Comparison of ENCODE assay signal across 20 mouse cellular contexts in genomic region chr10:116243373-116243772, GRCm38 (mm10). TPM values are rescaled to one million over a fixed set of nuclear protein-coding genes. Genes with fewer than 3 reads are reported as not detected.
DNase-seq lines count a peak whose midpoint lies in the region; ATAC-seq and TF ChIP-seq lines count a peak whose summit lies in the region.
"Had no signal": no experiment of that assay in that cellular context is flagged by ENCODE, and none has a peak within 500 bp of the region (broad histone marks: within the 10 kb centered on the region; RNA-seq: fewer than 3 reads in every experiment).

No protein-coding gene starts in this region.

- no peak for TF ChIP-seq CTCF in stomach, postnatal 0 days (IDR thresholded peaks at IDR 0.05; ENCODE audit: low read depth)

- peak; percentile 7 for DNase-seq in embryonic facial prominence, embryonic 14.5 days (ENCODE audit: low spot score)
- no peak for DNase-seq in embryonic facial prominence, embryonic 10.5 days (ENCODE audit: low spot score)
- DNase-seq in liver, result no peak
- no peak for DNase-seq in stomach, postnatal 0 days (ENCODE audit: low spot score)
- no peak for DNase-seq in thymus, postnatal 0 days (ENCODE audit: low spot score)
- DNase-seq: adrenal gland, postnatal 25 days; cerebellum, adult 9-11 months; gastrocnemius, postnatal 14 days; kidney, adult 2 months; spleen, adult 18-20 months; thymus, postnatal 14 days had no signal

- no peak overlapping the region for H3K4me3 ChIP-seq in embryonic facial prominence, embryonic 14.5 days (ENCODE audit: low read depth, low read length)
- no peak overlapping the region for H3K4me3 ChIP-seq in embryonic facial prominence, embryonic 10.5 days
- H3K4me3 ChIP-seq in liver, embryonic 12.5 days, result no peak overlapping the region
- H3K4me3 ChIP-seq in intestine, embryonic 16.5 days (ENCODE audit: low read length), result no peak overlapping the region
- no peak overlapping the region for H3K4me3 ChIP-seq in stomach, postnatal 0 days (ENCODE audit: low read depth, low read length)
- H3K4me3 ChIP-seq: forebrain, embryonic 12.5 days; heart, embryonic 13.5 days; hindbrain, embryonic 15.5 days; limb, embryonic 12.5 days; midbrain, embryonic 10.5 days had no signal

- no peak overlapping the region for H3K27ac ChIP-seq in embryonic facial prominence, embryonic 14.5 days (replicated peaks; ENCODE audit: low read depth, low read length)
- H3K27ac ChIP-seq in embryonic facial prominence, embryonic 10.5 days (replicated peaks), result no peak overlapping the region
- no peak overlapping the region for H3K27ac ChIP-seq in liver, embryonic 12.5 days
- H3K27ac ChIP-seq in intestine, embryonic 16.5 days (ENCODE audit: low read length), result no peak overlapping the region
- no peak overlapping the region for H3K27ac ChIP-seq in stomach, postnatal 0 days (replicated peaks)
- H3K27ac ChIP-seq: forebrain, embryonic 12.5 days; heart, embryonic 13.5 days; hindbrain, embryonic 15.5 days; limb, embryonic 12.5 days; midbrain, embryonic 10.5 days had no signal

- no peak for TF ChIP-seq EP300 in stomach, postnatal 0 days (optimal IDR thresholded peaks at IDR 0.05)

- H3K9me3 ChIP-seq in embryonic facial prominence, embryonic 14.5 days (ENCODE audit: control insufficient read depth, low read length), result no peaks in the 10 kb centered on the region
- H3K9me3 ChIP-seq in embryonic facial prominence, embryonic 10.5 days, result no peaks in the 10 kb centered on the region
- H3K9me3 ChIP-seq in liver, embryonic 12.5 days (replicated peaks), result no peaks in the 10 kb centered on the region
- no peaks in the 10 kb centered on the region for H3K9me3 ChIP-seq in intestine, embryonic 16.5 days (ENCODE audit: control insufficient read depth, low read length)
- H3K9me3 ChIP-seq in stomach, postnatal 0 days (ENCODE audit: control insufficient read depth, low read length), result no peaks in the 10 kb centered on the region
- H3K9me3 ChIP-seq: forebrain, embryonic 12.5 days; hindbrain, embryonic 15.5 days; midbrain, embryonic 10.5 days had no signal

- H3K36me3 ChIP-seq in embryonic facial prominence, embryonic 14.5 days (ENCODE audit: control insufficient read depth, insufficient read depth, low read length), result no peaks in the 10 kb centered on the region
- no peaks in the 10 kb centered on the region for H3K36me3 ChIP-seq in embryonic facial prominence, embryonic 10.5 days (replicated peaks)
- H3K36me3 ChIP-seq in liver, embryonic 12.5 days, result no peaks in the 10 kb centered on the region
- no peaks in the 10 kb centered on the region for H3K36me3 ChIP-seq in intestine, embryonic 16.5 days (ENCODE audit: control insufficient read depth, insufficient read depth, low read length)
- no peaks in the 10 kb centered on the region for H3K36me3 ChIP-seq in stomach, postnatal 0 days (ENCODE audit: control insufficient read depth, insufficient read depth, low read length)
- H3K36me3 ChIP-seq: forebrain, embryonic 12.5 days; heart, embryonic 13.5 days; hindbrain, embryonic 15.5 days; limb, embryonic 12.5 days; midbrain, embryonic 10.5 days had no signal

- WGBS in embryonic facial prominence, embryonic 14.5 days, result 44% methylated on average over 7 of the region's 7 CpGs
- WGBS in embryonic facial prominence, embryonic 10.5 days, result 50% methylated on average over 7 of the region's 7 CpGs
- WGBS in liver, embryonic 12.5 days (ENCODE audit: insufficient replicate concordance), result 36% methylated on average over 7 of the region's 7 CpGs
- 33% methylated on average over 7 of the region's 7 CpGs for WGBS in intestine, embryonic 16.5 days
- 37% methylated on average over 7 of the region's 7 CpGs for WGBS in stomach, postnatal 0 days

- H3K9ac ChIP-seq in embryonic facial prominence, embryonic 14.5 days (ENCODE audit: low read depth, low read length), result no peak overlapping the region
- H3K9ac ChIP-seq in liver, embryonic 12.5 days, result no peak overlapping the region
- no peak overlapping the region for H3K9ac ChIP-seq in intestine, embryonic 16.5 days (ENCODE audit: low read depth, low read length)
- H3K9ac ChIP-seq in stomach, postnatal 0 days (ENCODE audit: low read length), result no peak overlapping the region
- H3K9ac ChIP-seq: forebrain, embryonic 12.5 days; heart, embryonic 13.5 days; hindbrain, embryonic 15.5 days; limb, embryonic 12.5 days had no signal

- no peaks in the 10 kb centered on the region for H3K27me3 ChIP-seq in embryonic facial prominence, embryonic 14.5 days (replicated peaks; ENCODE audit: control insufficient read depth, insufficient read depth, low read length)
- H3K27me3 ChIP-seq in embryonic facial prominence, embryonic 10.5 days (replicated peaks; ENCODE audit: low read depth, poor library complexity, severe bottlenecking), result no peaks in the 10 kb centered on the region
- H3K27me3 ChIP-seq in liver, embryonic 12.5 days (replicated peaks), result no peaks in the 10 kb centered on the region
- H3K27me3 ChIP-seq in intestine, embryonic 16.5 days (replicated peaks; ENCODE audit: control insufficient read depth, insufficient read depth, low read length), result no peaks in the 10 kb centered on the region
- no peaks in the 10 kb centered on the region for H3K27me3 ChIP-seq in stomach, postnatal 0 days (ENCODE audit: control insufficient read depth, insufficient read depth, low read length)
- H3K27me3 ChIP-seq: CH12.LX; forebrain, embryonic 12.5 days; heart, embryonic 13.5 days; hindbrain, embryonic 15.5 days; limb, embryonic 12.5 days had no signal

- no peaks in the 10 kb centered on the region for H3K4me1 ChIP-seq in embryonic facial prominence, embryonic 14.5 days (ENCODE audit: control insufficient read depth, insufficient read depth, low read length)
- no peaks in the 10 kb centered on the region for H3K4me1 ChIP-seq in embryonic facial prominence, embryonic 10.5 days
- H3K4me1 ChIP-seq in liver, embryonic 12.5 days, result peaks cover 10% of the 10 kb centered on the region; the same call in 1 of the 2 replicates
- H3K4me1 ChIP-seq in intestine, embryonic 16.5 days (ENCODE audit: control insufficient read depth, insufficient read depth, low read length), result no peaks in the 10 kb centered on the region
- no peaks in the 10 kb centered on the region for H3K4me1 ChIP-seq in stomach, postnatal 0 days (replicated peaks; ENCODE audit: control insufficient read depth, insufficient read depth)
- H3K4me1 ChIP-seq: forebrain, embryonic 12.5 days; hindbrain, embryonic 15.5 days; limb, embryonic 12.5 days; midbrain, embryonic 10.5 days had no signal

- no peak overlapping the region for H3K4me2 ChIP-seq in embryonic facial prominence, embryonic 14.5 days (ENCODE audit: low read depth, low read length)
- no peak overlapping the region for H3K4me2 ChIP-seq in liver, embryonic 12.5 days
- H3K4me2 ChIP-seq in intestine, embryonic 16.5 days (ENCODE audit: low read depth, low read length), result no peak overlapping the region
- no peak overlapping the region for H3K4me2 ChIP-seq in stomach, postnatal 0 days (replicated peaks; ENCODE audit: low read depth)
- H3K4me2 ChIP-seq: forebrain, embryonic 12.5 days; heart, embryonic 13.5 days; hindbrain, embryonic 15.5 days; limb, embryonic 12.5 days had no signal

- no peak for ATAC-seq in embryonic facial prominence, embryonic 14.5 days (ENCODE audit: low read depth)
- ATAC-seq in liver, embryonic 12.5 days, result peak; percentile 37; the same call in 1 of the 2 replicates
- peak; percentile 82 for ATAC-seq in intestine, embryonic 16.5 days
- 0 out of 2 replicates have a peak, but pooled peaks have one; percentile 47 for ATAC-seq in stomach, postnatal 0 days (ENCODE audit: low FRiP score, low TSS enrichment)
- no peak for ATAC-seq in erythroid progenitor cell, adult 5-6 weeks (replicated peaks; ENCODE audit: low FRiP score, poor library complexity, severe bottlenecking)

RNA-seq across cellular contexts. Expression of gene Ptprb, which starts 31.9 kb away (rescaled TPM):
- polyA plus RNA-seq in embryonic facial prominence, embryonic 14.5 days (2014; fragmentation: Nextera tagmentation; extraction: Ambion mirVana), result 3.8 and 4.1 TPM in 2 replicates
- 1.9 and 2.0 TPM in 2 replicates for polyA plus RNA-seq in embryonic facial prominence, embryonic 10.5 days (2016; fragmentation: Nextera tagmentation; extraction: Ambion mirVana)
- 2.2 and 2.4 TPM in 2 replicates for polyA plus RNA-seq in liver, embryonic 12.5 days (2016; fragmentation: Nextera tagmentation; extraction: Ambion mirVana)
- polyA plus RNA-seq in intestine, embryonic 16.5 days (2015; fragmentation: Nextera tagmentation; extraction: Ambion mirVana), result 3.2 and 4.4 TPM in 2 replicates
- 2.5 and 2.8 TPM in 2 replicates for polyA plus RNA-seq in stomach, postnatal 0 days (2015; fragmentation: Nextera tagmentation; extraction: Ambion mirVana)
- not detected in 2 replicates for total RNA-seq in erythroid progenitor cell, adult 5-6 weeks (2015; ENCODE audit: low replicate concordance)
- not detected in 2 replicates for total RNA-seq in erythroid progenitor cell, adult 5-6 weeks (2017; ENCODE audit: low replicate concordance)
- polyA plus RNA-seq in thymus, postnatal 0 days (2015; fragmentation: Nextera tagmentation; extraction: Ambion mirVana), result 1.1 and 1.7 TPM in 2 replicates
- total RNA-seq: CH12.LX had no signal

Comparison
In these comparisons a context has a peak if more than half of its experiments do, and no peak if none do; other contexts are left out.
1. ATAC-seq: peak in liver, embryonic 12.5 days (single experiment), intestine, embryonic 16.5 days (single experiment) and stomach, postnatal 0 days (single experiment); none in embryonic facial prominence, embryonic 14.5 days (single experiment) and erythroid progenitor cell, adult 5-6 weeks (single experiment).